Mouse (Mus musculus) brain, embryonic 14.5 days (tissue): ENCODE measurements around the gene Prkaa1.

Experiments
- CTCF ChIP-seq: fragments of 200-500 bp; IDR thresholded peaks from 2 replicates; pipeline ENCODE4 v1.5.1; 2012; ENCODE audit warnings: inconsistent platforms, mild to moderate bottlenecking, moderate library complexity, borderline replicate concordance; ENCODE audit not compliant: insufficient read depth, insufficient read length; ENCODE audit errors: extremely low read depth
- POLR2A ChIP-seq: fragments of 200-500 bp; IDR thresholded peaks from 2 replicates; pipeline ENCODE4 v1.6.1; 2012; ENCODE audit warnings: mild to moderate bottlenecking, inconsistent platforms, borderline replicate concordance; ENCODE audit not compliant: poor library complexity, insufficient read depth, insufficient read length, severe bottlenecking; ENCODE audit errors: extremely low read depth

DNA sequence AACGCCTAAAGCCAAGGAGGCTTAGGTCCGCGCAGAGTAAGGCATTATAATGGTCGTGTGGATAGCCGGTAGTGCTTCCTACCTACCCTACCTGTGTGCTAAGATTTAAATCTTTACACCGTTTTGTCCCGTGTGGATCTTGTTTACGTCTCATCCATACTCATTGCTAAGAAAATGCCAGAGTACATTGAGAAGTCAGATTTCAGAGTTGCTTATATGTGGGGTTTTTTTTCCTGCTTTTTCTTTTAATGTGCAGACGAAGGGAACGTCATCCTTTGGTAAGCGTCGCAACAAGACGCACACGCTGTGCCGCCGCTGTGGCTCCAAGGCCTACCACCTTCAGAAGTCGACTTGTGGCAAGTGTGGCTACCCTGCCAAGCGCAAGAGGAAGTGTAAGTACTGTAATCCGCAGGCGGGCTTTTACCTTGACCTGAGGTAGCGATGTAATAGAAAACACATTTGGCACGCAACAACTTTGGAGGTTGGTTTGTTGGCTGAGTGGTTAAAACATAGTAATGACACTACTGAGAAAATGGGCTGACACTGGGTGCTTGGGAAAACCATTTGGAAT lies 26.5 kb upstream of the Prkaa1 start:
- no peak for TF ChIP-seq CTCF
- no peak for TF ChIP-seq POLR2A
